Mouse (Mus musculus) bone marrow macrophage, adult 2 months (primary cell): ENCODE results near the gene Irgm1.

ENCODE experiments used
- CTCF ChIP-seq: IDR thresholded peaks from 2 replicates; pipeline ENCODE4 v1.5.1; 2012; ENCODE audit warnings: low read depth, mild to moderate bottlenecking, low read length, moderate library complexity
- POLR2A ChIP-seq: IDR thresholded peaks from 2 replicates; pipeline ENCODE4 v1.6.1; 2012; ENCODE audit warnings: mild to moderate bottlenecking, low read depth, low read length, borderline replicate concordance

DNA sequence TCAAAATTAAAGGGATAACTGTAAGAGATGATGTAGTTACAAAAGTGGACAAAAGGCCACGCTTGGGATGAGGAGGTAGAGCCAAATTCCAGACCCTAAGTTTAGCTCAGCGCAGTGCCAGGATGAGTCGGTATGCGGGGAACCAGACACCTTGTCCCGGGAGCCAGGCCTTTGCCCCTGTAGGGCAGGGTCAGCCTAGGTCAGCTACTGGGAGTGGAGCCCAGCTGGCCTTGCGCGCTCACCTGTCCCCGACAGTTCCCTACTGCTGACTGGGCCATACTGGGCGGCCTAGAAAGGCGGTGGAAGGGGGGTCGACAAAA is 34.5 kb downstream of the Irgm1 start:
- TF ChIP-seq CTCF (no peak), POLR2A (no peak)
